Mouse (Mus musculus): ENCODE data around the gene Sptlc2.

DNA sequence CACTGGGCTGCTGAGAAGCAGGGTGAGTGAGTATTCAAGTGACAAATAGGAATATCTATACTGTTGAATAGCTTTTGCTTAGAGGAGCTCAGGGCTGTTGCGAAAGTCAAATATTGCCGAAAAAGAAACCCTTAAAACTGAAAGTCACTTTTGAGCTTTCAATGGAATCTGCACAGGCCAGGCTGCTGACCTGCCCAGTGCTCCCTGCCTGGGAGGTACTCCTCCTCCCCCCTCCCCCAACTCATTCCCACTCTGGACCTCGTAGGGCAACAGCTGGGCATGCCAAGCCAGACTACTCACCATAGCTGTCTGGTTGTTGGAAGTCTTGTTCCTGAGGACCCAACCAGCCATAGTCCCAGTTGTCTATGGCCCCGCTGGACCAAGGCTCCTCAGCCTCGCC lies 103.4 kb downstream of the Sptlc2 start:
- no peak for TF ChIP-seq POLR2A (IDR thresholded peaks at IDR 0.05; ENCODE audit: extremely low read depth, insufficient read depth, low read length)
- no peak for TF ChIP-seq CTCF (IDR thresholded peaks at IDR 0.05; ENCODE audit: extremely low read depth, insufficient read depth, low read length)

All from cortical plate, adult 2 months (tissue).